ENCODE assay signal across 9 mouse cellular contexts in genomic region chr5:103343869-103344268, GRCm38 (mm10).
A peak's percentile ranks its signal among the peaks of the same experiment; 100 is the strongest.
DNase-seq lines count a peak whose midpoint lies in the region; ATAC-seq and TF ChIP-seq lines count a peak whose summit lies in the region.
"Had no signal": no experiment of that assay in that cellular context is flagged by ENCODE, and none has a peak within 500 bp of the region (broad histone marks: within the 10 kb centered on the region; RNA-seq: fewer than 3 reads in every experiment).

No protein-coding gene starts in this region.

- no peak for ATAC-seq in heart, postnatal 0 days (ENCODE audit: insufficient read depth, low read depth)
- peak; percentile 46; the same call in 1 of the 2 replicates for ATAC-seq in megakaryocyte progenitor cell, adult 5-6 weeks (replicated peaks; ENCODE audit: poor library complexity)
- ATAC-seq in megakaryocyte, adult 5-6 weeks (ENCODE audit: poor library complexity, severe bottlenecking): no peak

- no peak overlapping the region for H3K4me2 ChIP-seq in heart, postnatal 0 days (ENCODE audit: low read depth, low read length)
- H3K4me2 ChIP-seq: heart, embryonic 11.5 days had no signal

- H3K9me3 ChIP-seq in heart, postnatal 0 days (replicated peaks; ENCODE audit: control insufficient read depth, low read length): peaks cover 5% of the 10 kb centered on the region

- no peak overlapping the region for H3K4me3 ChIP-seq in heart, postnatal 0 days (ENCODE audit: low read depth, low read length)
- no peak overlapping the region for H3K4me3 ChIP-seq in lung, adult 2 months (replicated peaks; ENCODE audit: extremely low read depth, low read depth, low read length)

- TF ChIP-seq CTCF in heart, postnatal 0 days (IDR thresholded peaks at IDR 0.05; ENCODE audit: low read depth): peak; percentile 61
- peak; percentile 26; the same call in 1 of the 2 replicates for TF ChIP-seq CTCF in lung, adult 2 months (IDR thresholded peaks at IDR 0.05; ENCODE audit: insufficient read depth, low read length)

- H3K36me3 ChIP-seq in heart, postnatal 0 days (replicated peaks; ENCODE audit: control insufficient read depth, insufficient read depth, low read length): no peaks in the 10 kb centered on the region

- no peak overlapping the region for H3K9ac ChIP-seq in heart, postnatal 0 days (replicated peaks; ENCODE audit: low read depth, low read length)

- H3K4me1 ChIP-seq in heart, postnatal 0 days (ENCODE audit: control insufficient read depth, insufficient read depth): no peaks in the 10 kb centered on the region
- H3K4me1 ChIP-seq in lung, adult 2 months (ENCODE audit: control insufficient read depth, insufficient read depth, low read length): no peaks in the 10 kb centered on the region

- no peak for TF ChIP-seq EP300 in heart, postnatal 0 days (IDR thresholded peaks at IDR 0.05; ENCODE audit: low read depth)

- no peak for TF ChIP-seq POLR2A in lung, adult 2 months (IDR thresholded peaks at IDR 0.05; ENCODE audit: borderline replicate concordance, extremely low read depth, low read depth, low read length)

- 20% methylated on average over 2 of the region's 2 CpGs for WGBS in heart, postnatal 0 days
- WGBS in lung, adult 2 months: 16% methylated on average over 2 of the region's 2 CpGs

- peak; percentile 17 for DNase-seq in heart, postnatal 0 days (ENCODE audit: low spot score)
- DNase-seq in heart, adult 8-10 months (ENCODE audit: low spot score): no peak
- no peak for DNase-seq in lung, adult 2 months
- no peak for DNase-seq in lung, postnatal 14 days
- peak; percentile 63 for DNase-seq in NIH3T3 (ENCODE audit: low read depth)
- DNase-seq in Muller cell, postnatal 12 days (ENCODE audit: inconsistent ontology term): no peak

- H3K27ac ChIP-seq in heart, postnatal 0 days (ENCODE audit: low read depth): no peak overlapping the region

- no peaks in the 10 kb centered on the region for H3K27me3 ChIP-seq in heart, postnatal 0 days (ENCODE audit: control insufficient read depth, insufficient read depth, low read length)

Comparison
In these comparisons a context has a peak if more than half of its experiments do, and no peak if none do; other contexts are left out.
1. DNase-seq: peak in heart, postnatal 0 days (single experiment) and NIH3T3 (single experiment); none in heart, adult 8-10 months (single experiment), lung, adult 2 months (single experiment), lung, postnatal 14 days (single experiment) and Muller cell, postnatal 12 days (single experiment).